Mouse (Mus musculus) lung, adult 2 months (tissue): Measurements from ENCODE around the gene 2010111I01Rik.

ENCODE experiments used
- CTCF ChIP-seq: fragments of 200-500 bp; IDR thresholded peaks from 2 replicates; pipeline ENCODE4 v1.5.1; 2011; ENCODE audit warnings: mild to moderate bottlenecking, low read length, control low read depth; ENCODE audit not compliant: insufficient read depth
- POLR2A ChIP-seq: fragments of 200-500 bp; IDR thresholded peaks from 2 replicates; pipeline ENCODE4 v1.6.1; 2011; ENCODE audit warnings: low read depth, mild to moderate bottlenecking, control low read depth, low read length, borderline replicate concordance; ENCODE audit errors: extremely low read depth

GRCm38 (mm10) chr13:63331379-63331778, 366.7 kb downstream of the 2010111I01Rik start:
- TF ChIP-seq CTCF (peak; percentile 73), POLR2A (no peak)
